Mouse (Mus musculus) monocyte, adult 2 months (primary cell): ENCODE data around the gene Atf7ip.

Experiments used
- DNase-seq, 2 experiments: peaks; one replicate each; pipeline ENCODE4 v3.0.0; 2022; ENCODE audit warnings: low spot score in 2 of 2, low read depth in 1 of 2

Atf7ip gene

GRCm38 (mm10) chr6:136486166-136486565 lies 19.8 kb upstream of the Atf7ip start:
- no peak for DNase-seq

GRCm38 (mm10) chr6:136486801-136487553 lies 19.0 kb upstream of the Atf7ip start:
- no peak for DNase-seq

GRCm38 (mm10) chr6:136487554-136487950 lies 18.4 kb upstream of the Atf7ip start:
- DNase-seq = no peak

GRCm38 (mm10) chr6:136489899-136490298 lies 16.1 kb upstream of the Atf7ip start:
- DNase-seq = no peak

- DNase-seq = no peak
These were observed 15.2 kb upstream of the Atf7ip start for GRCm38 (mm10) chr6:136490516-136491475.

GRCm38 (mm10) chr6:136491631-136492030 lies 14.3 kb upstream of the Atf7ip start:
- no peak for DNase-seq

GRCm38 (mm10) chr6:136492251-136492650 lies 13.7 kb upstream of the Atf7ip start:
- DNase-seq = no peak

- DNase-seq = no peak
These were observed 12.5 kb upstream of the Atf7ip start for GRCm38 (mm10) chr6:136493486-136493885.

GRCm38 (mm10) chr6:136493910-136494751 lies 11.8 kb upstream of the Atf7ip start:
- DNase-seq = no peak

GRCm38 (mm10) chr6:136495023-136495422 lies 10.9 kb upstream of the Atf7ip start:
- DNase-seq = no peak

GRCm38 (mm10) chr6:136497744-136498143 lies 8.2 kb upstream of the Atf7ip start:
- DNase-seq = peak; percentile 68 to 77

- DNase-seq = peak in 1 of 2 experiments; percentile 55
These were observed 6.5 kb upstream of the Atf7ip start for GRCm38 (mm10) chr6:136499292-136499977.

GRCm38 (mm10) chr6:136508652-136509051 lies 2.7 kb downstream of the Atf7ip start:
- DNase-seq = no peak

GRCm38 (mm10) chr6:136510945-136511344 lies 5.0 kb downstream of the Atf7ip start:
- no peak for DNase-seq

- DNase-seq = no peak
These were observed 6.4 kb downstream of the Atf7ip start for GRCm38 (mm10) chr6:136512351-136512750.

GRCm38 (mm10) chr6:136516626-136517025 lies 10.7 kb downstream of the Atf7ip start:
- no peak for DNase-seq

- DNase-seq = no peak
These were observed 11.3 kb downstream of the Atf7ip start for GRCm38 (mm10) chr6:136517221-136517620.

GRCm38 (mm10) chr6:136518537-136519246 lies 12.7 kb downstream of the Atf7ip start:
- peak; percentile 90 to 93 for DNase-seq

GRCm38 (mm10) chr6:136519254-136519653 lies 13.3 kb downstream of the Atf7ip start:
- DNase-seq = no peak

- DNase-seq = no peak
These were observed 14.4 kb downstream of the Atf7ip start for GRCm38 (mm10) chr6:136520361-136520760.
